Mouse (Mus musculus) kidney, adult 9 months (tissue): ENCODE measurements around the gene Pbx3.
A peak's percentile ranks its signal among the peaks of the same experiment; 100 is the strongest.

Experiments
- DNase-seq: peaks from one replicate; pipeline ENCODE4 v3.0.0; 2022

The Pbx3 gene

DNA sequence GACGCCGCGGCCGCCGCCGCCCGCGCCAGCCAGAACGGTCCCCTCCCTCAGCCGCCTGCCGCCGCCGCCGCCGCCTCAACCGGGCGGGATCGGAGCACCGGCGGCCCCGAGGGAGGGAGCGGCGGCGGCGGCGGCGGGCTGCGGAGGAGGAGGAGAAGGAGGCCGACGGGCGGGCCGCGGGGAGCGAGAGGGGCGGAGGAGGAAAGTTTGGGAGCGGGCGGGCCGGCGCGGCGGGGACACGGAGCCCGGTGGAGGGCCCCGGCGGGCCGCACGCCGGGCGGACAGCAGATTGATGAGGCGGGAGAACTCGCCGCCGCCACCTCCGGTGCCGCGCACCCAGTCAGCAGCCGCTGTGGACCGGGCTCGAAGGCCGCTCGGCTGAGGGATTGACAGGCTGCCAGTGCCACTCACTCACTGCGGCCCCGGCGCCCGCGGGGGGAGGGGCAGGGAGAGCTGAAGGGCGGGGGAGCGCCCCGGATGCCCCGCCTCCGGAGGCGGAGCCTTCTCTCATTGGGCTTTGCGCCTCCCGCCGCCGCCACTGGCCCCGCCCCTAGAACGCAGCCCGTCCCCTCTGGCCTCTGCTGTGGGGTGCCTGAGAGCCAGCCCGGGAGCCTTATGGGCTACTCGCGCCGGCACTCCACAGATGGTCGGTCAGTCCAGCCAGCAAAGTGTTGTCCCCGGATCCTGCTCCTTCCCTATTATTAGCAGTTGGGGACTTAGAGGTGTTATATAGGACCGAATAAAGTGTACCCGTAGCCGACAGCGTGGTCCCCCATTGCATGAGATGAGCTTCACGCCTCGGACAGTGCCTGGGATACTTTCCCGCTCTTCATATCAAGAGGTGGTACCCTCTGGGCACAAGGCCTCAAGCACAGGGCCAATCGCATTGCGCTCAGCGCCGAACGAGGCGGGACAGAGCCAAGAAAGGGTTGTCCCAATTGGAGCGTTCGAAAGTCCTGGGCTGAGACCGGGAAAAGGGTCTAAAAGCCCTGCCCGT is at the start of gene Pbx3:
TSS of gene Pbx3 (minus strand) at position 838 of the 997 bp plus-strand sequence.
- peak; percentile 98 for DNase-seq

DNA sequence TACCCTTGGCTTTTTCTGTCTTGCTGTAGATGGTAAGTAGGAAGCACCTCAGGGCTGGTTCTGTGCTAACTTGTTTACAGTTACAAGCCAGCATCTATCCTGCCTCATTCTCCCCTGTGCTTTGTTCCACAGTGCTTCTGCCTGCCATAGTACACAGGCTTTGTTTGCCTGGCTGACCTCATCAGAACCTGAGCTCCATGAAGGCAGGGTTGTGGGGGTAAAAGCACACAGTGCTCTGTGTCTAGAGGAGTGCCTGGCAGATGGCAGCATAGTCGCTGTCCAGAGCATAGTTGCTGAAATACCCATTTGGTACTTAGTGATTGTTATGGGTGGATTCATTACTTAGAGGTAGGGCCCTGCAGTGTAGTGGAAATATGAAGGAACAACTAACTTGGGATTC is 47.3 kb upstream of the Pbx3 start:
- DNase-seq = no peak

DNA sequence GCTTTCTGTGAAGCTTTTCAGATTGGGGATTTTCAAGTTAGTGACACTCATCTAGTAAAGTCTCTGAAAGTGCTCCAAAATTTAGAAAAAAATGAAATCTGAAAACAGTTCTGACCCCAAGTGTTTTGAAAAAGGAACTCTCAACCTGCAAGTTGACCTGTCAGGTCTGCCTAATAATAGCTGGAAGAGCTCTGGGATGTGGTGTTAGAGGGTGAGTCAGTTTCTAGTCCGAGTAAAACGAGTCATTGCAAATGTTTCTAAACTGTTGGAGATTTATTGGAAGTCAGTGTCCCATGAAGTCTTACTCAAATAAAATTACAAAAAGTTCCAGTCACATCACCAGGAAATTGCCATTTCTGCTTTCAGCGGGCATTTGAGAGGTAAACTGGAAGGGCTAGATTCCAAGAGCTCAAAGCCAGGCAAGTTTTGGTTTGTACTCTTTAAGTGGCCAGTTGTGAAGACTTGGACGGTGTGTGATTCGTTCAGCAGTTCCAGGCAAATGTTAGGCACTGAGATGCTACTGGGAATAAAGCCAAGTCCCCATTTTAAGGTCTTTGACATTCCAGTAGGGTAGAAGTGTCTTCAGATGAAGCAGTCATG is 36.9 kb upstream of the Pbx3 start:
- no peak for DNase-seq

DNA sequence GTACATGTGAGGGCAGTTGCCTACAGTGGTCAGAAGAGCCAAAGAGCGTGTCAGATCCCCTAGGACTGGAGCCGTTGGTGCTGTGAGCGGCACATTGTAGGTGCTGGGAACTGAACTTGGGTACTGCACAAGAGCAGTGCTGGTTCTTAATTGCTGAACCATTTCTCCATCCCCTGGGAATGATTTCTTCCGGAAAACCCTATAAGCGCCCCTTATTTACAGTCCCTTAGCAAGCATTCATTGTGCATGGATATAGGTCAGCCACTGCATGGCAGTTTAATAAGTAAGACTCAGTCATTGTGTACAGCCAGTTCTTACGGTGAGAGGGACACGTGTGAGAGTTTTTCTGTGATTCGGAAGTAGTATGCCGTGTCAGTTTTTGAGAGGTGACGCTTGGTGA is 35.4 kb upstream of the Pbx3 start:
- DNase-seq = no peak

DNA sequence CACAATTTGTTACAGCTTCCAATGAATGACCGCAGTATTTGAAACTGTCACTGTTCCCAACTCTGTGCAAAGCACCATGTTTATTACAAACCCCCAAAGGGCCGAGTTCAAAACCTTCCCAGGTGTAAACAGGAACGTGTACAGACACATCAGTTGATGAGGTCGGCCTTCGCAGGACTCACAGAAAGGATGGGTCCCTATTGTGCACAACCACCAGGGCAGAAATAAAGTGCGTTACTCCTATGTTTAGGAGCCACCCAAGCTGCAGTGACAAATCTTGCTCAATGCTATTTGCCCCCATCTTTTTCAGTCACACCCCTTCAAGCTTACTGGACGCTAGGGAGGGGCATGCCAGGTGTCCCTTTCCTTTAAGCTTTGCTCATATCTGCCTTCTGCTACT is 34.7 kb upstream of the Pbx3 start:
- DNase-seq = no peak

DNA sequence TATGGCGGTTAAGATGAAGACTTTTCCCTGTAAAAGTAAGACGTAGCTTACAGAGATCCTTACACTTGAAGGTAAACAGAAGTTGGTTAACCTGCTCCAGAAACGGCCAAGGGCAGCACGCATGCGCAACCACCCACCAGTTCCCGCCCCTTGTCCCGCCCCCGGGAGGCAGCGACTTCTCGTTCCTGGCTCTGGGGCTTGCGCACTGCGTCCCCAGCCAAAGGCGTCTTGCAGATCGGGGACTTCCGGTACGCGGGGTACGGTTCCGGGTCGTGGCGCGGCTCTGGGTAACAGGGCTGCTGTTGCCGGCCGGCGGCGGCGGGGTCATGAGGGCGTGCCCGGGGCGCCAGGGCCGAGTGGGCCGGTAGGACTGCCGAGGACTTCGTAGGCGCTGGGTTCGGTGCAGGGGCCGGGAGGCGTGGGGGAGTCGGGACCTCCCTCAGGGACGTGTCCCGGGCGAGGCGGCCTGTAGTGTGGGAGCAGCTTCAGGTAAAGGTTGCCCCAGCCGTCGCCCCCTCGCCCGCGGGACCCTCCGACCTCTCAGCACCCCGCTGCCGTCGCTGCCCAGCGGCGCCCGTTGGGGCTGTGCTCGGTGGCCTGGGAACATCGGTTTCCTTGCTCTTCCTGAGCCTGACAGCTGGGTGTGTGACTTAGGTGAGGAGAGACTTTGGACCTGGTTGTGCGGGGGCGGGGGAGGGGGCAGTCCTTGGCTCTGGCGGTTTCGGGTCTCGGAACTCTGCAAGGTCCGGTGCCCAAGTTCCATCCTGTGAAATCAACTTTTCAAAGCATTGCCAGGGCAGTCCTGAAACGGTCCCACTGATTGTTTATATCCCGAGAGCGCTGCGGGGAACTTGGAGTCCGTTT is 33.9 kb upstream of the Pbx3 start, which contains the start of gene Mapkap1:
TSS of gene Mapkap1 (plus strand) at position 171 of the 864 bp plus-strand sequence.
- DNase-seq = peak; percentile 99

DNA sequence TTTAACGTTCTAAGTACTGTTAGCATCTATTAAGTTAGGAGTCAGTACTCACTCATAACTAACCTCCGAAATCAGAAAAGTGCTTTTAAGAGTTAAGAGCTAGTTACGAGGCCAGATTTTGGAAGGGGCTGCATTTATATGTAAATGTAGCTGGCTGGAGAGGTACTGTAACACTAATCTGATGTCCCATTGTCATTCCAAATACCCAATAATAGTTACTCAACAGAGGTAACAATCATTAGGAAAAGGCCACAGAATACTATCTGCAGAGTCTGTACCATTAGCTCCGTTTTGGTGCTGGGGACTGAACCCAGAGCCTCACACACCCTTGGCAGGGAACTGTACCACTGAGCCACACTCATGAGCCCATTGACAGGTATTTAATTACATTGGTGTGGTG is 26.6 kb upstream of the Pbx3 start:
- DNase-seq = no peak

DNA sequence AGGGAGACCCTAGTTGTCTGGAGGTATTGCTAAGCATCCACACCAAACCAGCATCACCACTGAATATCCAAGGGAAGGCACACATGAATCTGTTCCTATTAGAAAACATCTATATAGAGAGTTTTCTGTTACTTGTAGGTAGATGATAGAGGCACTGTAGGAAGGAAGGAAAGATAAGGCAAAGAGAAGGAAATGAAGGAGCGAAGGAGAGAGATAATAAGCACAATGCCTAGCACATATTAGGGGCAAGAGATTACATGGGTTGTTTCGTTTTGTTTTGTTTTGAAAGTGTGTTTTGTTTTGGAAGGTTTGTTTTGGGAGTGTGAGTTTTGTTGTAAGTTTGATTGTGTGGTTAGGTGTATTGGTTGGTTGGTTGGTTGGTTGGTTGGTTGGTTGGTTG is 6.0 kb upstream of the Pbx3 start:
- DNase-seq = no peak

DNA sequence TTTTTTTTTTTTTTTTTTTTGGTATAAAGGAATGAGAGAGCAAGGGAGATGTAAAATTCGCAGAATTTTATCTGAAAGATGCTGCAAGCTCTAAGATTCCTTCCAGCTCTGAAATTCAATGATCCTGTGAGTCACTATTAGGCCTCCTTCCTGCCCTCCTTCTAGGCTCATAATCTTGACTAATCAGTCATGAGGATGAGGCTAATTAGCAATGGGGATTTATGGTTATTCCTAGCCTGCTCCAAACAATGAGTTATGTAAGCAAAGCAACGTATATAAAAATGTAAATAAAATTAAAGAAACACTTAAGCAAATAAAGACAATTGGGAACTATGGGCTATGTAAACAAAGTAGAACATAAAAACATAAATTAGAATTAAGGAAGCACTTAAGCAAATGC is 1.4 kb upstream of the Pbx3 start:
- DNase-seq = no peak

DNA sequence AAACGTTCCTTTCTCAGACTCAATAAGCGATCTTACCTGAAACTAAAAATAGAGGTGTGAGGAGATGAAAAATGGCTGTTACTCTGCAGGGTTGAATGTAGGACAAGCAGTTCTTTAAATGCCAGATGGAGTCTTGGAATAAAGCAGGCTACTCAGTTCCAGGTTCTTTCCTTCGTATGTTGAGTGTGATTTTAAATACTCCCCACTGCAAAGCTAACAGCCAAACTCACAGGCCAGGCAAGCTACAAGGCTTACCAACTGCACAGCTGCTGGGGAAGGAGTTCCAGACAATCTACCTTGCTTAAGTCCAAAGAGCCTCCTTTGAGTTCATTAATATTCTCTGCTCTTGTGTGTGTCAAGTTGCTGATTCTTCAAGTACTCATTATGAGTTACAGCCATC is 944 bp upstream of the Pbx3 start:
- DNase-seq = no peak

DNA sequence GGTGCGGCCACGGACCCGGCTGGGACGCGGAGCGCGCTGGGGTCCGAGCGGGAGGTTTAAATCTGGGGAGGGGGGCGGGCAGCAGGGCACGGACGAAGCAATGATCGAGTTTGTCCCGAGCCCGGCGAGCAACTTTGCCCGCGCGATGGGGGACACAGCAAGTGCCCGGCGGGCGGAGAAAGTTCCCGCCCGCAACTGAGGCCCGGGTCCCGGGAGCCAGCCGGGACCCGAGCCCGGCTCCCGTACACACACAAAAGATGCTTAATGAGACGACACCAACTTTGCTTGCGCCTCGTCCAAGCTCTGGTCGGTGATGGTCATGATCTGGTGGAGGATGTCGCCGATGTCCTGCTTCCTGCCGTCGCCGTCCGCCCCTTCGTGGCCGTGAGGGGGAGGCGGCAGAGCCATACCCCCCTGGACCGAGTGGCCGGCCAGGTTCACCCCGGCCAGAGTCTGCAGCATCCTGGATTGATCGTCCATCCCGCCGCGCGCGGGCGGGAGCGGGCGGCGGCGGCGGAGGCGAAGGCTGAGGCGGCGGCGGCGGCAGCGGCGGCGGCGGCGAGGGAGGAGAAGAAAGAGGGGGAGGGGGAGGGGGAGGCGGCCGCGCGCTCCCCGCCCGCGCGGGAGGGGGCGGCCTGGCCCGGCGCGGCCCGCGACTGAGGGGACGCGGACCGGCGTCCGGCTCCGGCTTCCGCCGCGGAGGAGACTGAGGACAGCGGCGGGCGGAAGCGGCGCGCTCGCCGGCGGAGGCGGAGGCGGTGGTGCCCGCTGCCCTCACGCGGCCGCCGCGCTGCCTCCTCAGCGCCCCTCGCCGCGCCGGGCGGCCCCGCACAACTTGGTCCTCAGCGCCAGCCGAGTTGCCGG is 1.3 kb downstream of the Pbx3 start:
- peak; percentile 32 for DNase-seq

DNA sequence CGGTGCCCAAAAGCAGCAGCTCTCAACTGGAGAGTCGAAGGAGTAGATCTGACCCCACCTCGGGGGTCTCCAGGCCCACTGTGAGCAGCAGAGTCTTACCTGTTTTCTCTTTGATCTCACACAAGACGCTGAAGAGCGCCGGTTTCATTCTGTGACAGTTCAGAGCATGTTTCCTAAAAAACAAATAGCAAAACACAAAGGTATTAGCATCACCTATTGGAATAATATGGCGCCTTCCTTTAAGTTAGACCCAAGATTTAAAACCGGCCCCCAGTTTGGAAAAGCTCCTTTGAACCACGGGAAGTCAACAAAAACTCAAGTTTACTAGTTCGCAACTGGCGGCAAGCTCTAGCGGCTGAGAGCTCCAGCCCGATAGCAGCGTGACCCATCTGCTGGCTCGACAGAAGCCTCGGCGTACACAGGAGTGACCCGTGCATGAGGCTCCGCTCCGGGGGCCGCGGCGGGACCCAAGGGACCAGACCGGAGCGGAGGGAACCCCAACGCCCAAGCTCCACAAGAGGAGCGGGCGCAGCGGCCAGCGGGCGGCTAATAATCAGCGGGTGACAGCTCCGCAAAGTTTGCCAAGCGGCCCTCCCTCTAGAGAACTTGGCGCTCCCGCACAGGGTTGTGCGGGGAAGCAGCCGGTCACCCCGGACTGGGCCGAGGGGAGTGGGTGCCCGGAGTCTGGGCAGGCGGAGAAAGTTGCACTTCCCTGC is 2.1 kb downstream of the Pbx3 start:
- peak; percentile 26 for DNase-seq

DNA sequence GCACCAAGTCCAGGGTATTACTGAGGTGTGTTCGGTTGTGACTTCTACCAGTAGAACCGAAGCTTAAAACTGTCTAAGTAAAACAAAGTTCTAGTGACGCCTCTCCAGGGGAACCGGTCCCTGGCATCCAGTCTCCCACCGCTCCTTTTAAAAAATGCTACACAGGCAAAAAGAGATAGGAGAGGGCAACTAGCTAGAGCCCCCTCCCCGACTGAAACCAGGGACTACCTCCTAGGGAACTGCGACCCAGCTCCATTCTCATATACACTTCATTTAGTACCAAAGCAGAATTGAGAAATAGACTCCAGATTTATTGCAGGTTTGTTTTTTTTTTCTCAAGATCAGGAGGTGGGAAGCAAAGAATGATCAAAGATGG is 2.6 kb downstream of the Pbx3 start:
- no peak for DNase-seq

DNA sequence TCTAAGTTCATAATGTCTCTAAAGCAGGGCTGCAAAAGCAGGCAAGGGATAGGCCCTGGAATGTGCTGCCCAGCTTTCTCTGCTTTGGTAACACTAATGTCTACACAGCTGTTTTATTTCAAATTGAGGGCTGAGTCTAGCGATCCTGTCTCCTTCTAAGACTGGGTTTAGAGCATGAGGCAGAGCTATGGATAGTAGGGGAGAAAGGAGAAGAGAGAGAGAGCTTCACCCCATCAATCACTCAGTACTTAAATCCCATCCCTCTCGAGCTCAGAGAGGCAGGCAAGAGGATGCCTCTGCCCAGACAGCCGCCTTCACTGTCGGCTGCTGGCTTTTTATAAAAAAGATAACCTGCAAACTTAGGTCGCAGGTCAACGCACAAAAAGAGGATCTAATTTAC is 4.5 kb downstream of the Pbx3 start:
- no peak for DNase-seq

DNA sequence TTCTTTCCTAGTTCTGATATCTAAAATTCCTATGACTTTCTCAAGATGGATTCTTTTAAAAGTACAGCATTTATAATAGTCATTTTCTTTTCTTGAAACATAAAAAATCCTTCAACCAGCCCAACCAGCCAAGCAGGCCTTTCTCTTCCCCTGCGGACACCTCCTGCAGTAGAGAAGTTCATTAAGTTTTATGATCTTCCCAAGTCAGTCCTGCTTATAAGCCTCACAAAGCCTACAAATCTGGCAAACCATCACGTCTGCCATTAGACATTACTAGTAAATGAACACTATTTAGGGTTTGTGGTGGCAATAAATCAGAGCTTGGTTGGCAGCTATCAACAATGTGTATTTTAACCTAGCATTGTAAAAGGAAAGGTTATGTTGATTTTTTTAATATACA is 5.9 kb downstream of the Pbx3 start:
- DNase-seq = no peak

DNA sequence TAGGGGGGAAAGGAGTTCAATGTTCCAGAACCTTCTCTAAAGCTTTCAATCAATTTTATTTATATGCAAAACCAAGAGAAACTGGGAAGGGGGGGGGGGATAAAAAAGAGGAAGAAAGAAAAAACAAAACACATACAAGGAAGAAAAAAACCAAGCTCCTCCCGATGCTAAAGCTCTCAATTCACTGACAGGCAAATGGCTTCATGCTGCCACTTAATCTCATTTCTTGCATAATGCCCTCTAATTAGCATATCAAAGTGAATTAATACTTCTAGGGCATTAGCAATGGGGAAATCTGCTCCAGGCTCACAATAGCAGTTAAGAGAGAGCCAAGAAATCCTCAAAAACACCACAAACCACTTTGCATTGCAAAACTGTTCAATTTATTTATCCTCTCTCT is 9.3 kb downstream of the Pbx3 start:
- DNase-seq = no peak

DNA sequence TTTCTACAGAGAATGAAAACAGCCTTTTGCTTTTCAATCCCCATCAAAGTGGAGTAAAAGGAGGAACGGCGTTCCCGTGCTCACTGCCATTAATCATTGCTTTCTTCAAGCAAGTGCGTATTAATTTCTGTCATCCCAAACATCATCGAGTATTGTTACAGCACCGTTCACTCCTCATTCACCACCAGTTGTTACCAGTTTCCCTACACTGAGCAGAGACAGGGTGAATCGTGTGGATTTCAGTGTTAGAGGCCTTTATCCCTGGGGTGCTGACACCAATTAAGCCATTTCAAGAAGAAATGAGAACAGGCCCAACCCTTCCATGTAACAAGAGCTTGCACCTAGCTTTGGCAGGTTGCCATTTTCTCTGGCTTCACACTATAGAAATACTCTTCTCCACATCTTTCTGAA is 17.1 kb downstream of the Pbx3 start:
- DNase-seq = no peak

DNA sequence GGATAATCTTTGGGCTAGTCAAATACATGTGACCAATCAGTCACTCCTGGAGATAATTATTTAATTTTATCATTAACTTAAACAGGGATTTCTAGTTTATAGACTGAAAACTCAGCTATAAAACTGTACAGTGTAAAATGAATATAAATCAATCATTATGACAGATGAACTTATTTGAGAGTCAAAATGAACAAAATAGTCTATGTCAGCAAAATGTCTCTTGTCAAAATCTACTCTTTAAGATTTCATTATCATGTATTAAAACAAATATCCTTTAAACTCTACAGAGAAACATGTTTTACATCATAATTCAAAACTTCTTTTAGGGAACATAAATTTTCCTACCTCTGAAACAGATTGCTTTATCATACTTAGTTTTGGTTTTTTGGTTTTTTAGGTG is 20.9 kb downstream of the Pbx3 start:
- DNase-seq = no peak

DNA sequence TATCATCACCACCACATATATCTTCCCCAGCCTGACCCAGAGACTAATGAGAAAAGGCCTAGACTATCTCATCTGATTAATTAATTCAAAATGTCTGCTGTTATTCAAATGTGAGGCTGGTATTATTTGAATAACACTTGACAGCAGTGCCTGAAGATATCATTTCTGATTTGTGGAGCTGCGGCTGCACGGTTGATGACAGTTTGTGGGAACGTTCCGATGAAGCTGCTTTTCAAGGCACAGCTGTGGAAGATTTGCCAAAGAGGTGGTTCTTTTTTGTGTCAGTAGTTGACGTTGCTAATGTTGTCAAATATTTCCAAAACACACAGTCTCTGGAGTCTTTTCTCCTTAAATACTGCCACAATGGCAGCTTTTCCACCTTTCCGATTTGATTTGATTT is 25.8 kb downstream of the Pbx3 start:
- no peak for DNase-seq

DNA sequence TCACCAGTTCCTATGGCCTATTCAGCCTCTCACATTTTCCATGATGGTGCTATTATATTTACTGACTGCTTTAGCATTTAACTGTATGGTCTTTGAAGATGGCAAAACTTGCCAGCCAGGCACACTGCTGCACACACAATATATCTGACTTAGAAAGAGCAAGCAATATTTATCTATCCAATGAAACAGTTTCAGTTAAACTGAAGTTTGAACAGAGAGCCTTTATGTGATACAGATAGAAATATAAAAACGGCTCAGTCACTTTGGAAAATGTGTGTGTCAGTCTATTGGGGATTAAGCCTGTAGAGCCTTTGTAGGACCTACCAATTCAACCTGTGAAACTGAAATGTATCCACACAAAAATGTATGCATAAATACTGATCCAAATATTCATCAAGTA is 74.3 kb downstream of the Pbx3 start:
- DNase-seq = no peak

DNA sequence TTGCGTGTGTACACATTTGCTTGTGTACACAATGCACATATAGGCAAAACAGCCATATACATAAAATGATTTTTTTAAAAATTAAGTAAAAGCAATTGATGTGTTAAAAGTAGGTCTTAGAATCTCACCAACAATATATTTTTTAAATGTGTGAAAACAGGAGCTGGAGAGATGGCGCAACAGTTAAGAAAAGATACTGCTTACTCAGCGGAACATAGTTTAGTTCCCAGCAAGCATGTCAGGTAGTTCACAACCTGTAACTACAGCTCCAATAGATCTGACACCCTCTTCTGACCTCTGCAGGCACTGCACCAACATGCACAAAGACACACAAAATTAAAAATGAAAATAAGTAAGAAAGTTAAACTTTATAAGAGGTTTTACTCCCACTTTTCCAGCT is 74.7 kb downstream of the Pbx3 start:
- DNase-seq = no peak

DNA sequence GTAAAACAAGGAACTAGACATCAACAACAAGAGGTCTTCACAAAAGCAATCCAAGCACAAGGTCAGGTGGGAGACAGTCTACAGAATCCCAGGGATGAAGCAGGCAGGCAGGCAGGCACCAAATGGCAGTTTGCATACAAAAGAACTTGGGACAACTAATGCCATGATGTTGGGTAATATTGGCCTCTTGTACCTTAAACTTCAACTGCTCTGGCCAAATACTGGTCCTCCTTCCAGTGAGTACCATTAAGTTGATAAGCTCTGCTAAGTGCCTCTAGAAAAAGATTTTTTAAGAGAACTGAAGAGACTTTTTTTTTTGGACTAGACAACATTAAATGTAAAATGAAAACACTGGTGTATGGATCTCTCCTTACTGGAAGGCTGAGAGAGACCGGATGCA is 83.2 kb downstream of the Pbx3 start:
- no peak for DNase-seq
